Mouse (Mus musculus) CH12.LX (cell line): ENCODE data around the gene Serpinf1. TPM values are rescaled to one million over a fixed set of nuclear protein-coding genes. Genes with fewer than 3 reads are reported as not detected.

Experiments
- DNase-seq: peaks from one replicate; pipeline ENCODE4 v3.0.0-alpha.2; 2013; ENCODE audit errors: extremely low read depth
- H3K27ac ChIP-seq: 2 replicates; pipeline ENCODE4 v1.5.1; 2012; ENCODE audit warnings: low read depth, mild to moderate bottlenecking, control low read depth, moderate library complexity; ENCODE audit not compliant: insufficient read depth
- H3K27me3 ChIP-seq: replicated peaks from 2 replicates; pipeline ENCODE3; 2012; ENCODE audit warnings: inconsistent platforms
- H3K36me3 ChIP-seq, 2 experiments: replicated peaks in 1 of 2; 2 replicates each; pipeline versions ENCODE3 to v1.6.1; 2012; ENCODE audit warnings: inconsistent platforms in 1 of 2, low read length in 1 of 2, mild to moderate bottlenecking in 1 of 2, mixed read lengths in 1 of 2, moderate library complexity in 1 of 2; ENCODE audit not compliant: control insufficient read depth in 1 of 2, insufficient read depth in 1 of 2
- H3K4me1 ChIP-seq, 2 experiments: 2 replicates each; pipeline ENCODE4 v1.6.1; 2012; ENCODE audit warnings: inconsistent platforms in 1 of 2, moderate library complexity in 1 of 2; ENCODE audit not compliant: insufficient read depth in 2 of 2, control insufficient read depth in 1 of 2
- H3K4me2 ChIP-seq: 2 replicates; pipeline ENCODE4 v1.6.1; 2012; ENCODE audit warnings: low read depth, mild to moderate bottlenecking, control low read depth; ENCODE audit not compliant: poor library complexity, insufficient read depth, severe bottlenecking
- H3K4me3 ChIP-seq, 3 experiments: fragments of 150-350 bp in 1 of 3; sonication (generic) in 1 of 3; replicated peaks in 1 of 3; 2 replicates each; pipeline versions ENCODE3 to v1.5.1; 2011 to 2012; ENCODE audit warnings: low read depth in 2 of 3, low read length in 2 of 3, mild to moderate bottlenecking in 2 of 3, moderate library complexity in 2 of 3, control low read depth in 1 of 3, improper control_type of control experiment in 1 of 3, inconsistent platforms in 1 of 3, mixed read lengths in 1 of 3; ENCODE audit not compliant: poor library complexity in 1 of 3
- H3K79me2 ChIP-seq: replicated peaks from 2 replicates; pipeline ENCODE4 v1.6.1; 2012; ENCODE audit warnings: mild to moderate bottlenecking, moderate library complexity; ENCODE audit not compliant: control insufficient read depth, poor library complexity, insufficient read depth, severe bottlenecking; ENCODE audit errors: extremely low read depth
- H3K9ac ChIP-seq: 2 replicates; pipeline ENCODE4 v1.6.1; 2012; ENCODE audit warnings: low read depth, mild to moderate bottlenecking, control low read depth, moderate library complexity; ENCODE audit not compliant: insufficient read depth
- H3K9me3 ChIP-seq: replicated peaks from 2 replicates; pipeline ENCODE3; 2012; ENCODE audit warnings: low read length, inconsistent platforms, mixed read lengths
- BHLHE40 ChIP-seq: IDR thresholded peaks from 2 replicates; pipeline ENCODE4 v1.6.1; 2011; ENCODE audit warnings: mild to moderate bottlenecking, low read depth, low read length, improper control_type of control experiment
- CHD2 ChIP-seq: IDR thresholded peaks from 2 replicates; pipeline ENCODE4 v1.6.1; 2011; ENCODE audit warnings: low read length, improper control_type of control experiment
- CTCF ChIP-seq, 2 experiments: IDR thresholded peaks in 1 of 2; conservative IDR thresholded peaks in 1 of 2; 2 replicates each; pipeline ENCODE4 v1.5.1; 2011 to 2012; ENCODE audit warnings: low read depth in 2 of 2, low read length in 2 of 2, improper control_type of control experiment in 1 of 2, inconsistent platforms in 1 of 2, mild to moderate bottlenecking in 1 of 2, moderate library complexity in 1 of 2
- E2F4 ChIP-seq: IDR thresholded peaks from 2 replicates; pipeline ENCODE4 v1.6.1; 2011; ENCODE audit warnings: low read depth, low read length, improper control_type of control experiment; ENCODE audit not compliant: insufficient replicate concordance
- ELF1 ChIP-seq: IDR thresholded peaks from 2 replicates; pipeline ENCODE4 v1.6.1; 2014; ENCODE audit warnings: low read depth, mild to moderate bottlenecking, inconsistent platforms, low read length, improper control_type of control experiment
- EP300 ChIP-seq: IDR thresholded peaks from 2 replicates; pipeline ENCODE4 v1.6.1; 2011; ENCODE audit warnings: low read length, improper control_type of control experiment
- ETS1 ChIP-seq: conservative IDR thresholded peaks from 2 replicates; pipeline ENCODE4 v1.6.1; 2012; ENCODE audit warnings: low read depth, mild to moderate bottlenecking, inconsistent platforms, low read length, improper control_type of control experiment, moderate library complexity
- GABPA ChIP-seq: IDR thresholded peaks from 2 replicates; pipeline ENCODE4 v1.6.1; 2012; ENCODE audit warnings: low read depth, low read length, improper control_type of control experiment, inconsistent platforms; ENCODE audit not compliant: insufficient replicate concordance
- HCFC1 ChIP-seq: IDR thresholded peaks from 2 replicates; pipeline ENCODE4 v1.6.1; 2012; ENCODE audit warnings: low read depth, mild to moderate bottlenecking, inconsistent platforms, low read length, improper control_type of control experiment
- IRF4 ChIP-seq: IDR thresholded peaks from 2 replicates; pipeline ENCODE4 v1.6.1; 2014; ENCODE audit warnings: low read depth, mild to moderate bottlenecking, inconsistent platforms, low read length, improper control_type of control experiment
- JUND ChIP-seq: conservative IDR thresholded peaks from 2 replicates; pipeline ENCODE4 v1.6.1; 2011; ENCODE audit warnings: low read depth, low read length, improper control_type of control experiment
- KAT2A ChIP-seq: IDR thresholded peaks from 2 replicates; pipeline ENCODE4 v1.6.1; 2012; ENCODE audit warnings: low read length, improper control_type of control experiment, inconsistent platforms; ENCODE audit not compliant: insufficient replicate concordance
- MAX ChIP-seq: IDR thresholded peaks from 2 replicates; pipeline ENCODE4 v1.6.1; 2011; ENCODE audit warnings: low read length, improper control_type of control experiment
- MAZ ChIP-seq: IDR thresholded peaks from 2 replicates; pipeline ENCODE4 v1.6.1; 2012; ENCODE audit warnings: low read depth, mild to moderate bottlenecking, inconsistent platforms, low read length, improper control_type of control experiment, moderate library complexity
- MXI1 ChIP-seq: IDR thresholded peaks from 2 replicates; pipeline ENCODE4 v1.6.1; 2011; ENCODE audit warnings: mild to moderate bottlenecking, low read depth, low read length, improper control_type of control experiment
- PAX5 ChIP-seq: IDR thresholded peaks from 2 replicates; pipeline ENCODE4 v1.6.1; 2012; ENCODE audit warnings: low read length, inconsistent platforms, mixed read lengths
- POLR2A ChIP-seq: IDR thresholded peaks from 2 replicates; pipeline ENCODE4 v1.6.1; 2011; ENCODE audit warnings: low read depth, mild to moderate bottlenecking, improper control_type of control experiment, low read length
- RAD21 ChIP-seq: IDR thresholded peaks from 2 replicates; pipeline ENCODE4 v1.6.1; 2011; ENCODE audit warnings: low read depth, mild to moderate bottlenecking, low read length, improper control_type of control experiment, moderate library complexity
- RCOR1 ChIP-seq: conservative IDR thresholded peaks from 2 replicates; pipeline ENCODE4 v1.6.1; 2012; ENCODE audit warnings: low read depth, mild to moderate bottlenecking, inconsistent platforms, low read length, improper control_type of control experiment
- SMC3 ChIP-seq: IDR thresholded peaks from 2 replicates; pipeline ENCODE4 v1.6.1; 2011; ENCODE audit warnings: low read depth, low read length, improper control_type of control experiment
- TBP ChIP-seq: conservative IDR thresholded peaks from 2 replicates; pipeline ENCODE4 v1.6.1; 2011; ENCODE audit warnings: low read depth, low read length, improper control_type of control experiment
- TCF12 ChIP-seq: IDR thresholded peaks from 2 replicates; pipeline ENCODE4 v1.6.1; 2014; ENCODE audit warnings: low read depth, mild to moderate bottlenecking, inconsistent platforms, low read length, improper control_type of control experiment
- UBTF ChIP-seq: IDR thresholded peaks from 2 replicates; pipeline ENCODE4 v1.6.1; 2012; ENCODE audit warnings: low read depth, mild to moderate bottlenecking, inconsistent platforms, low read length, improper control_type of control experiment, moderate library complexity
- USF1 ChIP-seq: IDR thresholded peaks from 2 replicates; pipeline ENCODE4 v1.6.1; 2014; ENCODE audit warnings: low read depth, mild to moderate bottlenecking, inconsistent platforms, low read length, improper control_type of control experiment
- ZC3H11A ChIP-seq: IDR thresholded peaks from 2 replicates; pipeline ENCODE4 v1.6.1; 2012; ENCODE audit warnings: low read depth, mild to moderate bottlenecking, inconsistent platforms, low read length, improper control_type of control experiment
- ZMIZ1 ChIP-seq: IDR thresholded peaks from 2 replicates; pipeline ENCODE4 v1.6.1; 2012; ENCODE audit warnings: low read depth, mild to moderate bottlenecking, inconsistent platforms, low read length, improper control_type of control experiment
- ZNF384 ChIP-seq: IDR thresholded peaks from 2 replicates; pipeline ENCODE4 v1.6.1; 2012; ENCODE audit warnings: low read depth, low read length, improper control_type of control experiment, inconsistent platforms
- dilution Hi-C: fragments of 300-500 bp; cut with MboI; formaldehyde crosslinking; loops from 2 replicates; pipeline ENCODE4 v1.14.3; 2020; ENCODE audit warnings: low sequenced_read_pairs; ENCODE audit not compliant: extremely low pct_unique_long_range_greater_than_20kb, extremely low pct_ligation_motif_present
- in situ Hi-C: fragments of 300-500 bp; cut with MboI; formaldehyde crosslinking; loops from 3 replicates; pipeline ENCODE4 v1.14.3; 2019; ENCODE audit warnings: low sequenced_read_pairs, low pct_ligation_motif_present, low pct_unique_long_range_greater_than_20kb, mixed read lengths
- polyA plus RNA-seq: library from polyadenylated mRNA; unstranded; fragments of >175 nt; gene quantifications from 2 replicates; pipeline ENCODE4 v1.2.1, GENCODE M21; 2012; ENCODE audit warnings: low read depth; ENCODE audit not compliant: insufficient read length
- total RNA-seq, 2 experiments: library from RNA; depleted of rRNA; stranded (reverse); fragments of 300-350 nt in 1 of 2; fragments of >200 nt in 1 of 2; gene quantifications; 2 replicates each; pipeline ENCODE4 v1.2.3; 2012 to 2014

The Serpinf1 gene
- total and polyA plus RNA-seq, 3 experiments, result 26.0 to 131 (median 56.5) TPM

GRCm38 (mm10) chr11:75460103-75460843 lies 37.8 kb upstream of the Serpinf1 start (continued):
- TF ChIP-seq MXI1 (peak; percentile 82), CTCF (conservative IDR thresholded peaks at IDR 0.05 in 1 of 2, IDR thresholded peaks at IDR 0.05 in 1 of 2; ENCODE audit: low read depth in 2 of 2, low read length in 2 of 2) (no peak), MAZ (peak; percentile 84), IRF4 (peak; percentile 77), ZC3H11A (no peak), JUND (peak; percentile 31; the same call in 1 of the 2 replicates), CHD2 (peak; percentile 94)

GRCm38 (mm10) chr11:75459751-75460102 lies 37.2 kb upstream of the Serpinf1 start:
- TF ChIP-seq GABPA, result no peak
- no peak for TF ChIP-seq CTCF (conservative IDR thresholded peaks at IDR 0.05 in 1 of 2, IDR thresholded peaks at IDR 0.05 in 1 of 2; ENCODE audit: low read depth in 2 of 2, low read length in 2 of 2)
- peak; percentile 9; the same call in 1 of the 2 replicates for TF ChIP-seq UBTF
- no peak for TF ChIP-seq SMC3
- TF ChIP-seq, all 38 proteins: peak for 1
- Histone ChIP-seq H3K27me3 (no peaks in the 10 kb centered on the region), H3K36me3 (peaks cover 8 to 12% of the 10 kb centered on the region in 2 experiments), H3K4me1 (peaks cover 31 to 78% of the 10 kb centered on the region in 2 experiments), H3K27ac (peak overlapping the region; percentile 98), H3K9ac (peak overlapping the region; percentile 71), H3K4me2 (peak overlapping the region; percentile 97), H3K4me3 (peak overlapping the region; percentile 34 to 83 (median 42)), H3K9me3 (no peaks in the 10 kb centered on the region), H3K79me2 (peaks cover 10% of the 10 kb centered on the region; the same call in 1 of the 2 replicates)
- no peak for DNase-seq
- dilution Hi-C loops, result no loop called here
- in situ Hi-C loops, result loop anchor here (5.0 kb wide), 1 partner anchor 47 kb away; no protein-coding TSS in a partner anchor

- dilution Hi-C loops, result no loop called here
- in situ Hi-C loops, result loop anchor here (5.0 kb wide), 1 partner anchor 47 kb away; no protein-coding TSS in a partner anchor
- peak; percentile 75 for DNase-seq
- H3K4me2 ChIP-seq, result peak overlapping the region; percentile 97
- H3K27ac ChIP-seq, result peak overlapping the region; percentile 98
- H3K4me3 ChIP-seq, result peak overlapping the region; percentile 34 to 83 (median 42)
- H3K4me1 ChIP-seq, result peaks cover 31 to 76% of the 10 kb centered on the region in 2 experiments
- H3K9me3 ChIP-seq, result no peaks in the 10 kb centered on the region
- peak overlapping the region; percentile 71 for H3K9ac ChIP-seq
- H3K79me2 ChIP-seq, result peaks cover 10% of the 10 kb centered on the region; the same call in 1 of the 2 replicates
- H3K27me3 ChIP-seq, result no peaks in the 10 kb centered on the region
- H3K36me3 ChIP-seq, result peaks cover 6 to 8% of the 10 kb centered on the region in 2 experiments
- TF ChIP-seq TBP, result 0 out of 2 replicates have a peak, but pooled peaks have one; percentile 5
- no peak for TF ChIP-seq SMC3
- TF ChIP-seq HCFC1, result no peak
- no peak for TF ChIP-seq RAD21
- no peak for TF ChIP-seq JUND
- peak; percentile 57 for TF ChIP-seq ETS1
- TF ChIP-seq GABPA, result no peak
- no peak for TF ChIP-seq RCOR1
- peak; percentile 35; the same call in 1 of the 2 replicates for TF ChIP-seq EP300
- no peak for TF ChIP-seq ELF1
- TF ChIP-seq E2F4, result no peak
- TF ChIP-seq IRF4, result 0 out of 2 replicates have a peak, but pooled peaks have one; percentile 24
- no peak; the same call in 1 of the 2 replicates for TF ChIP-seq TCF12
- TF ChIP-seq KAT2A, result 0 out of 2 replicates have a peak, but pooled peaks have one; percentile 48
- TF ChIP-seq POLR2A, result 0 out of 2 replicates have a peak, but pooled peaks have one; percentile 10
- TF ChIP-seq MAX, result peak; percentile 22; the same call in 1 of the 2 replicates
- TF ChIP-seq ZMIZ1, result no peak
- no peak for TF ChIP-seq ZNF384
- TF ChIP-seq USF1, result no peak
- peak; percentile 57; the same call in 1 of the 2 replicates for TF ChIP-seq BHLHE40
- no peak for TF ChIP-seq PAX5
Observed at GRCm38 (mm10) chr11:75459141-75459711, 36.7 kb upstream of the Serpinf1 start.
